Mouse (Mus musculus) kidney, postnatal 36 days (tissue): ENCODE measurements around the gene Avil.
A peak's percentile ranks its signal among the peaks of the same experiment; 100 is the strongest.

ENCODE experiments used
- DNase-seq, 2 experiments: peaks; one replicate each; pipeline ENCODE4 v3.0.0; 2021 to 2022; ENCODE audit warnings: mixed read lengths in 2 of 2

Avil gene

GRCm38 (mm10) chr10:127000529-127000928 is at the start of gene Avil:
Gene Avil, plus strand, starts transcription at chr10:127000709.
- DNase-seq: no peak

GRCm38 (mm10) chr10:126952375-126952774 is 48.1 kb upstream of the Avil start:
- no peak for DNase-seq

GRCm38 (mm10) chr10:126953029-126953471 is 47.5 kb upstream of the Avil start:
- no peak for DNase-seq

- no peak for DNase-seq
These were observed 43.7 kb upstream of the Avil start for GRCm38 (mm10) chr10:126956692-126957358.

- DNase-seq: peak; percentile 59 to 71
These were observed 43.0 kb upstream of the Avil start for GRCm38 (mm10) chr10:126957359-126958107.

GRCm38 (mm10) chr10:126960496-126960895 is 40.0 kb upstream of the Avil start:
- DNase-seq: no peak

GRCm38 (mm10) chr10:126961757-126962156 is 38.8 kb upstream of the Avil start:
- DNase-seq: peak in 1 of 2 experiments; percentile 51

GRCm38 (mm10) chr10:126962271-126962965 is 38.1 kb upstream of the Avil start:
- peak; percentile 61 to 70 for DNase-seq

GRCm38 (mm10) chr10:126962966-126963330 is 37.6 kb upstream of the Avil start:
- DNase-seq: peak; percentile 68 to 69

- no peak for DNase-seq
These were observed 36.7 kb upstream of the Avil start for GRCm38 (mm10) chr10:126963821-126964220.

- no peak for DNase-seq
These were observed 29.0 kb upstream of the Avil start for GRCm38 (mm10) chr10:126971363-126972050.

GRCm38 (mm10) chr10:126972051-126972725 is 28.3 kb upstream of the Avil start:
- peak; percentile 68 to 76 for DNase-seq

- no peak for DNase-seq
These were observed 27.5 kb upstream of the Avil start for GRCm38 (mm10) chr10:126972988-126973387.

GRCm38 (mm10) chr10:126975706-126976105 is 24.8 kb upstream of the Avil start:
- no peak for DNase-seq

- DNase-seq: peak; percentile 72 to 82
These were observed 23.4 kb upstream of the Avil start for GRCm38 (mm10) chr10:126977076-126977475.

- peak; percentile 100 for DNase-seq
These were observed 22.1 kb upstream of the Avil start, which contains the start of gene Ctdsp2 for GRCm38 (mm10) chr10:126978277-126978994. Gene Ctdsp2, plus strand, starts transcription at chr10:126978717.

- DNase-seq: peak; percentile 71 to 91
These were observed 21.3 kb upstream of the Avil start for GRCm38 (mm10) chr10:126979121-126979635.

- DNase-seq: peak in 1 of 2 experiments; percentile 58
These were observed 20.8 kb upstream of the Avil start for GRCm38 (mm10) chr10:126979636-126980151.

GRCm38 (mm10) chr10:126980221-126980932 is 20.1 kb upstream of the Avil start:
- peak; percentile 73 to 76 for DNase-seq

GRCm38 (mm10) chr10:126980933-126981530 is 19.5 kb upstream of the Avil start:
- no peak for DNase-seq
